Mouse (Mus musculus): ENCODE measurements around the gene Rtl8a. TPM values are rescaled to one million over a fixed set of nuclear protein-coding genes. Genes with fewer than 3 reads are reported as not detected.
"Not testable (repeated sequence)": the region's sequence is repeated elsewhere in the genome, so short reads cannot be mapped to it uniquely, and the experiment has no call there.

Gene Rtl8a
- polyA plus RNA-seq, 1 experiment = 45.6 TPM

DNA sequence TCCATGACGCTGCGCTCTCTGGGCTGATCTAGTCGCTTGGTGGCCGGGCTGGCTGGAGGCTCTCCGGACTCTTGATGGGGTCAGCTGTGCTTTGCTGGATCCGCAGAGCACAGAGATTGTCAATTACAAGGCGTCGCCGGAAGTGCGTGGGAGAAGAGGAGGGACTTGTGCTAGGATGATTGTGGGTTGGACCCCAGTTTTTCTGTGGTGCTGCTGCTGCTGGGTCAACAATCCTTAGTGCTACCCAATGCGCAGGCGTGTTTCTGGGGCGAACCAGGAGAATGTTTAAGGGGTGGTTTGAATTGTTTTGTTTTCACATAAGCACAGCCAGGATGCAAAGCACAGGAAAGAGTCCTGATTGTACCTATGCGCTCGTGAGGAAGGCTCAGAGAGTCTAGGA, 26.8 kb upstream of the Rtl8a start, which contains the start of gene Rtl8b:
TSS of gene Rtl8b (minus strand) at position 115 of the 400 bp plus-strand sequence.
- no peaks in the 10 kb centered on the region for H3K36me3 ChIP-seq (ENCODE audit: control insufficient read depth, insufficient read depth)
- no peaks in the 10 kb centered on the region for H3K27me3 ChIP-seq (ENCODE audit: control insufficient read depth, insufficient read depth, insufficient read length)
- H3ac ChIP-seq (ENCODE audit: control insufficient read depth, insufficient read length, low read depth) = no peak within 1 kb of the TSS
- no peaks in the 10 kb centered on the region for H3K79me3 ChIP-seq (ENCODE audit: low read depth)
- H3K4me3 ChIP-seq (ENCODE audit: insufficient read depth, poor library complexity, severe bottlenecking) = no peak within 1 kb of the TSS
- H3K79me2 ChIP-seq (ENCODE audit: control insufficient read depth, insufficient read depth) = no peaks in the 10 kb centered on the region
- TF ChIP-seq FOSL1 (IDR thresholded peaks at IDR 0.05; ENCODE audit: insufficient read depth, low read length, poor library complexity, severe bottlenecking) (no peak), CTCF (IDR thresholded peaks at IDR 0.05; ENCODE audit: control insufficient read depth, insufficient read depth, insufficient read length) (no peak), MAX (IDR thresholded peaks at IDR 0.05) (no peak), CEBPB (IDR thresholded peaks at IDR 0.05; ENCODE audit: low read depth) (no peak), USF1 (IDR thresholded peaks at IDR 0.05; ENCODE audit: low read depth) (no peak), MYOD1 (IDR thresholded peaks at IDR 0.05; ENCODE audit: control insufficient read depth, insufficient read length, low read depth) (no peak), MYOG (IDR thresholded peaks at IDR 0.05; ENCODE audit: control insufficient read depth, extremely low read depth, insufficient read length) (no peak)

DNA sequence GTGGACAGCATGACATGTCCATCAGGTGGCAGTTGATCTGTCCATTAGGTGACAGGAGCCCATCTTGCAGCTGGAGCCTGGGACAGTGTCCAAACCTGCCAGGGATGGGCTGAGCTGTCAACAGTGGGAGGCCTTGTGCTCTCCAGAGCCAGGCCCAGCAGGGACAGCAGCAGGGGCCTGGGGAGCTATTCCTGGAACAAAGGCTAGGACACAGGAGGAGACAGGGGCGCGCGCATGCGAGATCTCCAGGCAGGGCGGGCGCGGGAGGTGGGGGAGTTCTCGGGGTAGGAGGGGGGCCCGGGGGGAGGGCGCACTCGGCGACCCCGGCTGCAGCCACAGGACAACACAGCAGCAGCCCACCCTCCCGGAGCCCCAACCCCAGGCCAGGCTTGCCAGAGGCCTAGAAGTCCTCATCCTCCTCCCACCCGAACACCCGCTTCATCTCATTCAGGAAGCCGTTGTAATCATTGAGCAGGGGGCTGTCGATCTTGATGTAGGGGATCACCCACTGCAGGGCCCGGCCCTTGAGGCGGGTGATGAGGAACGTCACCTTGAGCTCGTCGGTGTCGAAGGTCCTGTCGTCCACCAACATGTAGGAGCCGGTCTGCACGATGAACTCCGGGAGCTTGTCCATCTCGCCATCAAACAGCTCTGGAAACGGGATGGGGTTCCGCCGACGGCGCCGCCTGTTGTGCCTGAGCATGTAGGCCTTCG, 26.2 kb upstream of the Rtl8a start:
- H3K79me3 ChIP-seq (ENCODE audit: low read depth); H3K36me3 ChIP-seq (ENCODE audit: control insufficient read depth, insufficient read depth); H3K27me3 ChIP-seq (ENCODE audit: control insufficient read depth, insufficient read depth, insufficient read length); H3ac ChIP-seq (ENCODE audit: control insufficient read depth, insufficient read length, low read depth); H3K79me2 ChIP-seq (ENCODE audit: control insufficient read depth, insufficient read depth); H3K4me3 ChIP-seq (ENCODE audit: insufficient read depth, poor library complexity, severe bottlenecking): not testable (repeated sequence)

DNA sequence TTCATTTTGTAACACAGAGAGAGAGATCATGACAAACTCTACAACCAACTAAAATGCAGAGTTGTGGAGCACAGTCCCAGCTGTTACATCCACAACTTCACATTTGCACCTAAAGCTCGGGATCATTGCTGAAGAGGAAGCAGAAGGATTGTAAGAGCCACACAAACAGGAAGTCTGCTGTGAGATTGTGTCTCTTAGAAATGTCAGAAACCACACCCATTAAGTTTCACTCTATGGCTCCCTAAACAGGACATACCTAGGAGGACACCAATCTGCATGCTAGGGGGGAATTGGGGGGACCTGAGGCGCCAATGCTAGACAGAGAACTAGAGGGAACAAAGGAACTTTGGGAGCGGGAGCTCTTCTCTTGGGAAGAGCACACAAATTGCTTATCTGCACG, 9.4 kb upstream of the Rtl8a start:
- H3K27me3 ChIP-seq (ENCODE audit: control insufficient read depth, insufficient read depth, insufficient read length); H3K79me3 ChIP-seq (ENCODE audit: low read depth); H3K36me3 ChIP-seq (ENCODE audit: control insufficient read depth, insufficient read depth); H3K79me2 ChIP-seq (ENCODE audit: control insufficient read depth, insufficient read depth); H3ac ChIP-seq (ENCODE audit: control insufficient read depth, insufficient read length, low read depth); H3K4me3 ChIP-seq (ENCODE audit: insufficient read depth, poor library complexity, severe bottlenecking): not testable (repeated sequence)

DNA sequence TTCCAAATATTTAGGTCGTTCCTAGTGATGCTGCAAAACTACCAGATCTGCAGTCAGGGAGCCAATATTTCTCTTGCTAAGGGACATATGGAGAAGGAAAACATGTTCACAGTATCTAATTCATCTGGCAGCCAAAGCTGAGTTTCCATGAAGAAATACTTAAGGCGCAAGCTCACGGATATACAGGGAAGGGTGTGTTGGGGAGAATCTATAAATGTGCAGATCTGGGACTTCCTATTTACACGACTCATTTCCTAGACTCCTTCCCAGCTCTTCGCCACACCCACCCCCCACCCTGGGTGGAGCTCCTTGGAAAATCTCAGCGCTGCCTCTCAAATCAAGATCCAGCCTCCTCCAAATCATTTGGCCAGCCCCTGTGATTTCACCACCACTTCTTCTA, 2.4 kb upstream of the Rtl8a start:
- no peak overlapping the region for H3ac ChIP-seq (ENCODE audit: control insufficient read depth, insufficient read length, low read depth)
- no peaks in the 10 kb centered on the region for H3K79me2 ChIP-seq (ENCODE audit: control insufficient read depth, insufficient read depth)
- no peak for TF ChIP-seq MYOG (IDR thresholded peaks at IDR 0.05; ENCODE audit: control insufficient read depth, extremely low read depth, insufficient read length)
- no peak for TF ChIP-seq MAX (IDR thresholded peaks at IDR 0.05)
- no peak for TF ChIP-seq CTCF (IDR thresholded peaks at IDR 0.05; ENCODE audit: control insufficient read depth, insufficient read depth, insufficient read length)
- TF ChIP-seq MYOD1 (IDR thresholded peaks at IDR 0.05; ENCODE audit: control insufficient read depth, insufficient read length, low read depth) = no peak
- TF ChIP-seq FOSL1 (IDR thresholded peaks at IDR 0.05; ENCODE audit: insufficient read depth, low read length, poor library complexity, severe bottlenecking) = no peak
- TF ChIP-seq USF1 (IDR thresholded peaks at IDR 0.05; ENCODE audit: low read depth) = no peak
- TF ChIP-seq CEBPB (IDR thresholded peaks at IDR 0.05; ENCODE audit: low read depth) = no peak
- no peaks in the 10 kb centered on the region for H3K79me3 ChIP-seq (ENCODE audit: low read depth)
- H3K4me3 ChIP-seq (ENCODE audit: insufficient read depth, poor library complexity, severe bottlenecking) = no peak overlapping the region
- H3K36me3 ChIP-seq (ENCODE audit: control insufficient read depth, insufficient read depth) = no peaks in the 10 kb centered on the region
- no peaks in the 10 kb centered on the region for H3K27me3 ChIP-seq (ENCODE audit: control insufficient read depth, insufficient read depth, insufficient read length)

DNA sequence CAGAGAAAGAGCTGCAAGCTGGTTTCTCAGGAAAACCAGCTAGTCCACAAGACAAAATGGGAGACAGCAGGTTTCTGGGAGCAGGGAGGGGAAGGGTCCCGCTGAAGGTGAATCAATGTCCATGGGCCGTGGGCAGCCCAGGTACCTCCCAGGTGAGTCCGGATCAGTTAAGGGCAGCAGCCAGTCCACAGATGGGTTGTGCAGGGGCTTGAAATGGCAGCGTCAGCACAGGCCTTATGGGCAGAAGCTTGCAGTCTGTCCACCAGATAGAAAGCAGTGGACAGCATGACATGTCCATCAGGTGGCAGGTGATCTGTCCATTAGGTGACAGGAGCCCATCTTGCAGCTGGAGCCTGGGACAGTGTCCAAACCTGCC, 890 bp downstream of the Rtl8a start:
- H3K27me3 ChIP-seq (ENCODE audit: control insufficient read depth, insufficient read depth, insufficient read length); H3K79me3 ChIP-seq (ENCODE audit: low read depth); H3K4me3 ChIP-seq (ENCODE audit: insufficient read depth, poor library complexity, severe bottlenecking); H3K79me2 ChIP-seq (ENCODE audit: control insufficient read depth, insufficient read depth); H3ac ChIP-seq (ENCODE audit: control insufficient read depth, insufficient read length, low read depth); H3K36me3 ChIP-seq (ENCODE audit: control insufficient read depth, insufficient read depth): not testable (repeated sequence)

DNA sequence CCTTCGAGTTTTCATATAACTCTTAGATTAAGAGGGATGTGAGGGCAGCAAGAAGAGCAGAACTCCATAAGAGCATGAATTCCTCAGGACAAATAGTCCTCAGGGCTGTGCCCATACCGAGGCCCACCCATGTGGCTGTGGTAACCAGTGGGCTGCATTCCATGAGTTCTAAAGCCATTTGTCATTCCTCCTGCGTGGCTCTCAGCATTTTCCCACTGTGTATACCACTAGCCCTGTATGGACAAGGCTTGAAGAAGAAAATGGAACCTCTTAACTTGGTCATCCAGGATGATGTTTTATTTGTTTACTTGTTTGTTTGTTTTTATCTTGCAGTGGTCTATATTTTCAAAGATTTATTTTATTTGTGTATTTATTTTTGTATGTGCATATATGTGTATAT, 5.4 kb downstream of the Rtl8a start:
- H3K36me3 ChIP-seq (ENCODE audit: control insufficient read depth, insufficient read depth); H3K27me3 ChIP-seq (ENCODE audit: control insufficient read depth, insufficient read depth, insufficient read length); H3ac ChIP-seq (ENCODE audit: control insufficient read depth, insufficient read length, low read depth); H3K4me3 ChIP-seq (ENCODE audit: insufficient read depth, poor library complexity, severe bottlenecking); H3K79me2 ChIP-seq (ENCODE audit: control insufficient read depth, insufficient read depth); H3K79me3 ChIP-seq (ENCODE audit: low read depth): not testable (repeated sequence)

DNA sequence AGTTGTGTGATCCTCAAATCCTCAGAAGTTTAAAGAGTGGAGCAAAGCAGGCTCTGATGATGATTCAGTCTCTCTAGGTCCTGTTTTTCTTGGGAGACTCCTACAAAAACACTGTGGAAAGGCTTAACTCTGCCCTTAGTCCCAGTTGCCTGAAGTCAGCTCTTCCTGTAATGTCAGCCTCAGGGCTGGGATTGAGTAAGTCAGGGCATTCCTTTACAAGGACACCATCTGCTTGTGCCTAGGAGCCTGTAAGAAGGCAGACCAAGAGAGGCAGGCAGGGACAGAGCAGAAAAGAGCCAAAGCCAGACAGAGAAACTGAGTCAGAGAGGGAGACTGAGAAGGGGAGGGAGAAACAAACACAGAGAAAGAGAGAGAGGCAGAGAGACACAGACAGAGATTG, 32.1 kb downstream of the Rtl8a start:
- not testable (repeated sequence) for H3ac ChIP-seq (ENCODE audit: control insufficient read depth, insufficient read length, low read depth); H3K79me2 ChIP-seq (ENCODE audit: control insufficient read depth, insufficient read depth); H3K36me3 ChIP-seq (ENCODE audit: control insufficient read depth, insufficient read depth); H3K4me3 ChIP-seq (ENCODE audit: insufficient read depth, poor library complexity, severe bottlenecking); H3K27me3 ChIP-seq (ENCODE audit: control insufficient read depth, insufficient read depth, insufficient read length); H3K79me3 ChIP-seq (ENCODE audit: low read depth)

Measured in C2C12 (cell line).